Mouse (Mus musculus) cerebellum, adult (tissue): ENCODE measurements around the gene Secisbp2.
"Not testable (repeated sequence)": the region's sequence is repeated elsewhere in the genome, so short reads cannot be mapped to it uniquely, and the experiment has no call there.

Source experiments
- ATAC-seq: cut with Nextera tagmentation; 2 replicates; pipeline ENCODE4 v1.9.2; 2017; ENCODE audit warnings: mild to moderate bottlenecking, moderate library complexity, mixed read lengths; ENCODE audit not compliant: insufficient number of reproducible peaks, low FRiP score, low TSS enrichment

The Secisbp2 gene

DNA sequence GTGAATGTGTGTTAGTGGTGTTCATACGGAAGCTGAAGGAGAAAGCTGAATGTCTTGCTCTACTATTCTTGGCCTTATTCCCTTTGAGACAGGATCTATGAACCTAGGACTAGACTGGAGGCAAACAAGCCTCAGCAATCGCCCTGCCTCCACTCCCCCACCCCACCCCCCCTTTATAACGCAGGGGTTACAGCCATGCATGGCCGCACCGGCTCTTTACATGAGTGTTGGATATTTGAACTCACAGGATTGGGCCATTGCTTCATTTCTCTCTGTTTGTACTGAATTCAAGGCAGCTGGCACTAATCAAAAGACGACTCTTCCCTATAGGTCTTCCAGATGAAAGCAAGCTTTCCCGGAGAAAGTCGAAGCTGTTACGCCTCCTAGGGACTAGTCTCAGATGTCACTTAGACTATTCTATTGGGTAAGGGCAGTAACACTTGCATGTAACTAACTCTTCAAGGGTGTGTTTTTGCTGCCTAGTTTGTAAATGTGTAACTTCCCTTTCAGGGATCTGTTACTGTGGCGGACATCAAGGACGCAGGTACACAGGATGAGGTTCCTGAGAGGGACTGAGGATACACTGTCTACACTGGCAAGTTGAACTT, 9.2 kb upstream of the Secisbp2 start:
- no peak for ATAC-seq

DNA sequence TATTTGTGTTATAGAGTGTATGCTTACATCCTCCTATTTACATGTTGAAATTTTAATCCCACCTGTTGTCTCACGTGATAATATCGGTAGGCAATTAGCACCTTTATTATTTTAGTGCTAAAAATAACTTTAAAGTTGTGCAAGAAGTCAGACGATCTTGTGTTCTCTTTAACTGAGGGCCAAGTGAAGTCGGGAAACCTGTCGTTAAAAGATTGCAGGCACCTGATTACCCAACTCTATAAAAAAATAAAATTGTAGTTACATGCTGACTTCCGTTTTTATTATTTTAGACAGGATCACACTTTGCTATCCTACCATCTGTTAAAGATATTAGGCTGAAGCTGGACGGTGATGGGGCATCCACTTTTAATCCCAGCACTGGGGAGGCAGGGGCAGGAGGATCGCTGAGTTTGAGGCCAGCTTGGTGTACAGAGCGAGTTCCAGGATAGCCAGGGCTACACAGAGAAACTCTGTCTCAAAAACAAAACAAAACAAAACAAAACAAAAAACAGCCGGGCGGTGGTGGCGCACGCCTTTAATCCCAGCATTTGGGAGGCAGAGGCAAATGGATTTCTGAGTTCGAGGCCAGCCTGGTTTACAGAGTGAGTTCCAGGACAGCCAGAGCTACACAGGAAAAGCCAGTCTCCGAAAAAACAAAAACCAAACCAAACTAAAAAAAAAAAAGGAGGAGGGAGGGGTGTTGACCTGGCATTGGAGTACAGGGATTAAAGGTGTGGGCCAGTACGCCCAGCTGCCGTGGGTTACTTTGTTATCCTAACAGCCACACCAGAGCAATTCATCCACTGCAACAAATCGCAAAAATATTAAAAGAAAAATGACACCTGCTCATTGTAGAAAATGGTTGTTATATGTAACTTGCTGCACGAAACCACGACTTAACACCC, 7.3 kb upstream of the Secisbp2 start:
- 0 out of 2 replicates have a peak, but pooled peaks have one; percentile 6 for ATAC-seq

DNA sequence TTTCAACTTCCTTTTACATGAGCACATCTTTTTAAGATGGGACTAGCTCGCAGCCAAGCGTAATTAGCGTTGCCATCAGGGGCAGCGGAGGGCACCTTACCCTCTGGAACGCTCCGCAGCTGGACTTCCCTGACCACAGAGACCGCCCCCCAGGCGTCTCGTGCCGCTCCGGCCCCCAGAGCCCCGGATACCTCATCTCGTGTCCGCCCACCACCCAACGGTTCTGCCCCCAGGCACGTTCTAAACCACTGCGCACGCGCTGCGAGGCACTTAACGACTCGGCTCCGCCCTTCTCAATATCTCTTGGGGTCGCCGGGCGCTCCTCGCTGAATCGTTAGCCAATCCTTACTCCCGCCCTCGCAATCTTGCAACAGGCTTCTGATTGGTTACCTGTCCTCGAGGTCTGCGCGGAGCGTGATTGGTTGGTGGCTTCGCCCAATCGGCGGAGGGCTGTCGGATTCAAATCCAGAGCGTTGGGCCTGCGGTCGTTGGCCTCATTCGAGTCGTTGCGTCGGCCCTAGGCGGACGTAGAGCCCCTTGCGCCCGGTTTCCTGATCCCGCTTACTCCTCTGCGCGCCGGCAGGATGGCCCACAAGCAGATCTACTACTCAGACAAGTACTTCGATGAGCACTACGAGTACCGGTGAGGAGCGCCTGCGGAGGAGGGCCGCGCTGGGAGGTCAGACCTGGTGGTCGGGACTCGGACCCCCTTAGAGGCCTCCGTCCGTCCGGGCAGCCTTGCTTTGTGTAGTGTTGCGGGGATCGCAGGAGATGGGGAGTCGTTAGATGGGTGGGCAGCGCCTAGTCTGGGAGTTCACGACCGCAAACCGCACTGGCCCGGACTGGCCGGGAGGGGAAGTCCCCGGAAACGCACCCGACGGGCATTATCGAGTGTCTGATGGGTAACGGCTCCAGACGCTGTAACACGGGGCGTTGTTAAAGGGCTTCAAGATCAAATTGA, 6.4 kb upstream of the Secisbp2 start, which contains the start of gene Cks2:
Gene Cks2, plus strand, starts transcription at position 404 of the 961 bp plus-strand sequence.
- ATAC-seq: peak; percentile 100

DNA sequence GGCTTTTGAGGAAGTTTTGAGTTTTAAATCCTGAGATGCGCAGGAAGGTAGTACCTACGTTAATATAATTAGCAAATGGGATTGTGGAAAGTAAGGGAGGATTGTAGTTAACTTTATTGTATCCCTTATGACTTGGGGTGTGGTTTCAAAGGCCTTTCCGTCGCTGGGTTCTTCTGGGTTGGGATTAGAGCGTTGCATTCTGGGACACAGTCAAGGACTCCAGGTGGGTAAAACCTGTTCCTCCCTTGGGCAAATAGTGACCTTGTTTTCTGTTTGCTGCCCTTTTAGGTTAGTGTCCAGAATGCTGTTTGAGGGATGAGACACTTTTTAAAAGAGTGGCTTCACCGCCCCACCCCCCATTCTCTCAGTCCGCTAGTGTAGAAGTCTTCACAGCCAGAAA, 5.6 kb upstream of the Secisbp2 start:
- ATAC-seq: no peak

DNA sequence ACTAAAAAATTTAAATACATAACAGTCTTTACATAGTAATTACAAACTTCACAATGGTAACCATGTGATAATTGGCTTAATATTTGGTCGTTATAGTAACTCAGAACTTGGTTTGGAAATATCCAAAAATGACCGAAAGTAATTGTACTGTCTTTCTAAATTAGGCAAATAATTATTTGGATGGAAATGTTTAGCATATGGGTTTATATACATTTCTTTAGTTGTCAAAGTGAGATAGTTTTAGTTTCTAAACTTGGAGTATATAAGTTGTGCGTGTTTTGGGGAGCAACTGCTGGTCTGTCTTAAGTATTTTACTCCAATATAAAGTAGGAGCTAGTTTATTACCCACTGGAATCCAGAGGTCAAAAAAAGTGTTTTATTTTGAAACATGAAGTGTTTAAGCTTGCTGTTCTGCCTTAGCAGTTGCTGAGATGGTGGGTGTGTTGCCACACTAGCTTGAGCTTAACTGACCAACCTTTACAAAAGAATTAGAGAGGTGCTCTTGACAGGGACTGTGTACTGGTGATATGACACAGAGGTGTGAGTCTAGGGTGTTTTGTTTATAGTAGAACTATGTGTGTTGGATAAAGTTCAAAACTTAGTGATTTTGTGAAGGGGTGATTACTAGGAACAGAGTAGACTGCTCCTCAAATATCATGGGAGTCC, 5.0 kb upstream of the Secisbp2 start:
- no peak for ATAC-seq

DNA sequence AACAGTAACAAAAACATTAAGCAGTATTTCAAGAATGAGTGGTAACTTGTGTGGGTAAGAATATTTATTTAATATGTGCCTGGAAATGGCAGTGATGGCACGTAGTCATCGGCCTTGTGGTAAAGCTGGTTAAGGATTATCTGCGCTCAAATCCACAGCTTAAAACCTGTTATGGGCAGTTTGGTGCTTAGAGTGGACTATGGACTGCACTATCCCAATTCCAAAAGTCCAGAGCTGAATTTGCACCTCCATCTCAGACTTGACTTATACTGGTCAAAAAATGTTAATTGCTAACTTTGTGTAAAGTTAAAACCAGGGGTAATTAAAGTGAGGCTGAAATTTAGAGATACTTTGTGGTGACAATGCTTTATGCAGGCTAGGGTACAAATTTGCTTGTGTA, 3.7 kb upstream of the Secisbp2 start:
- no peak for ATAC-seq

DNA sequence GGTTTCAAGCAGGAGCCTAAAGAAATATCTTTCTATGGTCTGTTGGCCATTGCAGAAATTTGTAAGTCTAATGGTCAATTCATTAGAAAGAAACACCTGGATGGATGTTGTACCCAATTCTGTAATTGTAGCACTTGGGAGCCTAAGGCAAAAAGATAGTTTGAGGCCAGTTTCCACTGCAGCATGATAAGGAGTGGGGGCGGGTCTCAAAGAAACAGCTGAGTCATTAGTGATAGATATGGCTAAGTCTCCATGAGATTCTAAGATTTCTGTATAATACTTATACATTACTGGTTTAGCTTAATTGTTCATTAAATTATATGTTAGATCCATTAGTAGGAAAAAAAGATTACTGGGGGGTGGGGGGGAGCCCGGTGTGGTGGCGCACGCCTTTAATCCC, 3.3 kb upstream of the Secisbp2 start:
- no peak for ATAC-seq

DNA sequence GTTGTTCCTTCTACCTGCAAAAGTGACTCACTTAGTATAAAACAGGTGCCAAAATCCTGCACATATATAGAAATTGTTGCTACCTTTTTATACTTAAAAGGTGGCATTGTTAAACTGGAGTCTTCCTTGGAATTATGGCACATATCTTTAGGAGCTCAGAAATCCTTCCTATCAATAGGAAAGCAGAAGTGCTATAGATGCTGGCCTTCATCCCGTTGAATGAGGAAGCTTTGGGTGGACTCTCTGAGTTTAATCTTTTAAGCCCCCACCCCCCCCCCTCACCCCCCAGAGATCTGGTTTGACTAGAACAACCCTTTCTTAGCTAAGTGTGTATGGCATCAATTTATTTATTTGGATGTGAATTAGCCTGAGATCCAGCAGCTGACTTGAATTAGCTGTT, 1.8 kb upstream of the Secisbp2 start:
- ATAC-seq: no peak

DNA sequence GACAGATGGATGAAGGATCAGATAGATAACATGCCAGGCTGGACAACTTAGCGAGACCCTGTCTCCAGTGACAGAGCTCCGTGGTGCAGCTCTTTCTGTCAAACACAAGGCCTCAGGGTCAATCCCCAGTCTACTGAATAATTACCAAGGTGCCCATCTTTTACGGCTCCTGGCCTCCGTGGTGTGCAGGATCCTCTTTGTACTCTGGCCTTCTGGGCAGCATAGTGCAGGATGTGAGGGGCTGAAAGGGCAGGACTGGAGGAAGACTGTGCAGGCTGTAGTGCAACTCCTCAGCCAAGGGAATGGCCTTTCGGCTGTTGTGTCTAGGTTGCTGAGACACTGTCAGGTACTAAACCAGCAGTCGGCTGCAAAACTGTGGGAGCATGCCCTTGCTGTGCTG, 1.7 kb downstream of the Secisbp2 start:
- no peak for ATAC-seq

DNA sequence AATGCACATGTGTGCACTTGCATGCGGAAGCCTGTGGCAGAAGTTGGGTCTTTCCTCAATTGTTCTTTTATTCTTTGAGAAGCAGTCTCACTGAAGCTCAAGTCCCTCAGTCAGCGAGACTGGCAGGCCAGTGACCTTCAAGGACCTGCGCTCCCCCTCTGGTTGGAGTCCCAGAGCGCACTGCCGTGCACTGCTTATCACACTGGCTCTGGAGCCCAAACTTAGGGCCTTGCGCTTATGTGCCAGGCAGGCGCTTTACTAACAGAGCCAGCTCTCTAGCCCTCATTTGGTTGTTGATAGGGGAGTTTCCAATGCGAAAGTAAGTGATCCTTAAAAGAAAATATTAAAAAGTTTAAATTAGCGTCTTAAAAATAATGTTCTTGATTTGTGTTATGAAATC, 2.5 kb downstream of the Secisbp2 start:
- ATAC-seq: no peak

DNA sequence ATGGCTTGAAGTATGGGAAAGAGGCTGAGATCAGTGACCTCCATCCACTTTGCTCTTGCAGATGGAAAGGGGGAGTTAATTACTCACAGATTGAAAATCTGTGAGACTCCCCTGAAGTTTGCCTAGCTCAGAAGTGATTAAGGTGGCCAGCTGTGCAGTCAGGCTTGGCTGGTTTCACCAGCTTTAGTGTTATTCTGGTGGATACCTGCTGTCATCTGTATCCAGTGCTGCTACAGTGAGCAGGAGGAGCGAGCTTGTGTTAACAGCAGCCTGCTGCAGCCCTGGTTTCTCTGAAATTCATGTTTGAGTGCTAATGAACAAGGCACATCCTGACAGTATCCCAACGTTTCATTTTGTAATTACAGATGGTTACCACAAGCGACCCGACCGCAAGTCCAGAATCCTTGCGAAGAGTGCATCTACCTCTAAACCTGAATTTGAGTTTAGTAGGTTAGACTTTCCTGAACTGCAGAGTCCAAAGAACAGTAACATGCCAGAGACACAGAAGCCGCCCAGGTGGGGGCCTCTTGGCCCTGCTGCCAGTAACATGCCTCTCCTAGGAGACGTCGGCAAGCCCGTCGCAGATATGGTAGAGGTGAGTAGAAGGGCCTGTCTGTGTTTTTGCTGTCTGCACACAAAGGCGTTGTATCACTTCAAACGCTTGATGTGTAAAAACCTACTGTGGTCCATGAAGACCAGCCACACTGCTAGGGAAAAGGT, 5.2 kb downstream of the Secisbp2 start:
- no peak for ATAC-seq

DNA sequence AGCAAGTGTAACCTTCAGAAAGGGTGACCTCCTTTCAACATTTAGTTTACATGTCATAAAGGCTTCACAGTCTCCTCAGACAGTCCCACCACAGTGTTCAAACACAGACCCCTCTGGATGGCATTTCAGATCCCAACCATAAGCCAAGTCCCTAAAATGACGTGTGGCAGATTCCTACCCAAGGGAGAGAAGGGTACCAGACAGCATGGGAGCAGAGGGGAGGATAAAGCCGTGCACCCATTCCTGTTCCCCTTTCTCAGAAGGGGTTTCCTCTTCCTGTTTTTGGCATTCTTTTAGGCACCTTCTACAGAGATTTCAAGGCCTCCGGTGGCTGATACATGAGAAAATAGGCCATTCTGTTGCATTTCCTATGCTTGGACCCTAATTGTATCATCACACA, 6.6 kb downstream of the Secisbp2 start:
- ATAC-seq: no peak

DNA sequence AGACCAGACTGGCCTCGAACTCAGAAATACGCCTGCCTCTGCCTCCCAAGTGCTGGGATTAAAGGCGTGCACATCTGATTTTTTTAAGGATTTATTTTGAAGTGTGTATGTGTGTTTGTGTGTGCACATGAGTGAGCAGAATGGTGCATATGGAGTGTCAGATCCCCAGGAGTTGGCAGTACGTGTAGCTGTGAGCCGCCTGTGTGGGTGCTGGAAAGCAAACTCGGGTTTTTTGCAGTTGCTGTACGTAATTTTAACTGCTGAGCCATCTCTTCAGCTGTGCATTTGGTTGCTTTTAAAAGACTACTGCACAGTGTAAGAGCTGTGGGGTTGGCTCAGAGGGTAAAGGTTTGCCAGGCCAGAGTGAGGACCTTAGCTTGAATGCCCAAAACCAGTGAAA, 8.1 kb downstream of the Secisbp2 start:
- no peak for ATAC-seq

DNA sequence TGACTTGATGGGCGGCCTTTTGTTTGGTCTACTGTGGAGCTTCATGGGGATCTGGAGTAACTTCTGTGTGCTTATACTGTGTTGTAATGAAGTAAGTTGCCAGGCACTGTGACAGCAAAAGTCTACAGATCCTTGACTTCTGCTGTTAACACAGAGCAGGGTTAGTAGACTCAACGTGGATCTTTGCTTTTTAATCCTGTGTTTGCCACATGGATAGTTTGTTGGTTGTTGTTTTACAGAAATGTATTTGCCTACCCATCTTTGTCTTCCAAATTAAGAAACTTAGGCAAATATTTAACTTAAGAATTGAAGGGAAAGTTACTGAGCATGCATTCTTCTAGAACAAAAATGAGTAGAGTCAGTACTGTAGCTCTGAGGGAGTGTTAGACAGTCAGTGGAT, 12.1 kb downstream of the Secisbp2 start:
- ATAC-seq: no peak

DNA sequence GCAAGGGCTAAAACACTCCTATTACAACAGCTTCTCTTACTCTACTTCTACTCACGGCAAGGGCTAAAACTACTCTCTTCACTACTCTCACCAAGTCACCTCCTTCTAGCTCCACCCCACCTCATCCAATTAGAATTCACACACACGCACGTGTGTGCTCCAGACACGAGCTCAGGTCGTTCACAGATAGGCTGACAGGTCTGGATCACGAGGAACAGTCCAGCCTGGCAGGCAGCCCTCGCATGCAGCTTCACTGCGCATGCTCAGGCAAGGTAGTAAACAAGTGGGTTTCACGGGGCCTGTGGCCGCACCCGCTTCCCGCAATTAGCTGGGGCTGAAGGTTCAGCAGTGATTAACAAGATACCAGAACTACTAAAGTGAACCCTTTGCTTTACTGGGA, 16.7 kb downstream of the Secisbp2 start:
- ATAC-seq: not testable (repeated sequence)

DNA sequence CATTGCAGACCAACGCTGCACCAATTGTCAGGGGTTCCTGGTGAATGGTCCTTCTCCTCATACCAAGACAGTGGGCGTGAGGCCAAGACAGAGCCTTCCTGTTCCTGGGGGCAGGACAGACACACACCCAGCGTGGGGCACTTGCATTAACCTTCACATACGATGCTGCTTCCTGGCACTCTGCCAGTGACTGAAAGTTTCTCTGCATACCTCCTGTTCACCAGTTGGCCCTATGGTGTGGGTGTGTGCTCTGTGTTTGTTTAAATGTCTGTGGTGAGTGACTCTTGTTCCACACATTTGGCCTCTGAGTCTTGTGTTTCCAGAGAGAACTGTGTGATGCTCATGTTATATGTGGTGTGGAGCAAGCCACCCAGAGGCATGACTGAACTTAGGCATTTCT, 25.1 kb downstream of the Secisbp2 start:
- ATAC-seq: no peak

DNA sequence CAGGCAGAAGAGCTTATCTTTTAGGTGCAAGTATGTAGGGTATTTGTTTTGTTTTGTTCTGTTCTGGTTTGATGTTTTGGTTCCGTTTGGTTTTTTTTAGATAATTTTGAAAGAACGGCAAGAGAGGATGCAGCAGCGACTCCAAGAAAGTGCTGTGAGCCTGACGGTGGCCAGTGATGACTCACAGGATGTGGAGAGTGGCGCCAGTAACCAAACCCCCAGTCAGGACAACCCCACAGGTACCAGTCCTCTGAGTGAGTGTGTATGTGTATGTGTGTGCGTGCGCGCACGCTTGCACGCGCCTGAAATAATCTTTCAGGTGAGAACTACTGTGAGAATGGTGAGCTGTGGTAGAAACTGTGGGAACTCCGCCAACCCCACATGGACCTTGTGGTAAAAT, 25.5 kb downstream of the Secisbp2 start:
- no peak for ATAC-seq

DNA sequence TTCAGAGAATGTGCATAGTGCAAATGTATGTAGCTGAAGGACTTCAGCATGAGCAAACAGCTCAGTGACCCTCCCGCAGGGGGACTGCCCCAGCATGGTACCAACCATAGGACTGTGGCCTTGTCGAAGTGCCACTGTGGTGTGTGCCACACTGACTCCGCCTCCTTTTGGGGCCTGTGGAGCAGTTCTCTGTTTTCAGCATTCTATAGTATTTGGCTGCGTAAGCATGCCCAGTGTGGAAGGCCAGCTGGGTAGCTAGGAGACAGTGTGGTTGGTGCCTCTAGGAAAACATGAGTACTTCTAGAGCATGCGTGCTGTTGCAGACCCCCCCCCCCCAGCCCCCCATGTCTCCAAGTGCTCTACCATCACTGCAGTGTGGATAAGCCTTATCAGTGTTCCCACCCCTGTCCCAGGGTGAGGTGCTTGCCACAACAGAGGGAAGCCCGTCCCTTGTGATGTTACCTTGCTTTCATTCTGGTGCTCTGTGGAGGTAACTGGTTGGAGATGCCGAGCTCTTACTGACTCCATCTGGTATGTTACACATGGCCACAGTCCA, 26.2 kb downstream of the Secisbp2 start:
- ATAC-seq: no peak

DNA sequence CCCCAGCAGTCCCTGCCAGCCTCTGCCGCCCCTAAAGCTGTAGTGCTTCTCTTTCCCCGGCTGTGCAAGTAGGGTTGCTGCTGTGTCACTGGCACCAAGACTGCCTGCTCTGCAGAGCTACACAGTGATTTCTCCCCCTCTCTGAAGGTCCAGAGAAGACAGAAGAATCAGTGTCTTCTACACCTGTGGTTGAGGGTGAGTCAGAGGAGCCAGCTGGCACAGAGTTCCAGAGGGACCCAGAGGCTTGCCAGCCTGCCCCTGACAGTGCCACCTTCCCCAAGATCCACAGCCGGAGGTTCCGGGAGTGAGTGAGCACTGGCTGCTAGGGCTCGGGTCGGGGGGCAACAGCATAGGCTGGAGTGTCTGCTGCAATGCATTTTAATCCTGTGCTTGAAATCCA, 27.2 kb downstream of the Secisbp2 start:
- no peak for ATAC-seq
